Mouse (Mus musculus): ENCODE data around the gene Hspa4. TPM values are rescaled to one million over a fixed set of nuclear protein-coding genes. Genes with fewer than 3 reads are reported as not detected.
"Not testable (repeated sequence)": the region's sequence is repeated elsewhere in the genome, so short reads cannot be mapped to it uniquely, and the experiment has no call there.

Gene Hspa4
- polyA plus RNA-seq, 1 experiment from 2014 or later, result 137 TPM

DNA sequence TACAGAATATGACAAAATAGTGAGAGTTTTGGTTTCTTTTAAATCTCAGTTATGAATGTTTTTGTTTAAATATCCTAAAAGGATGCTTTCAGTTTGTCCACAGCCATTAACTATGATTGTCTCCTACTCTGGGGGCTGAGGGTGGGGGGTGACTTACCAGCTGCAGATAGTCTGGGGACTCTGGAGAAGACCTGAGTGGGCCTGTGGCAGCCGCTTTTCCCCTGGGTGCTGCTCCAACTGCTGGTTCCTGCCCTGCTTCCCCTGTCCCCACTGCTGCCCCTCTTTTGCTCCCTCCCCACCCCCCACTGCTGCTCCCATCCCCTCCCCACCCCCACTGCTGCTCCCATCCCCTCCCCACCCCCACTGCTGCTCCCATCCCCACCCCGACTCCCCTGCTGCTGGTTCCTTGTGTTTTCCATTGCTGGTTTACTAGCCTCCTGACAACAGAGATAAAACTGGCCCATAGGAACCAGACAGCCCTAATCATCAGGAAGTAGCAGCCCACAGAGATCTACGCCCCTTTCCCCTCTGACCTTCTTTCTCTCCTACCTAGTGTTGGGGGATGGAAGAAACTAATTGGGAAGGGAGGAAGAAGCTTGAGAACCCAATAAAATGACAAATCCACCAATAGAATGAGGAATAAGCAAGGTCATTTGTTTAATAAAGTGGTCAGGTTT lies 35.4 kb upstream of the Hspa4 start:
- Histone ChIP-seq H3K4me1 (ENCODE audit: control insufficient read depth, insufficient read depth, low read length) (no peaks in the 10 kb centered on the region), H3K9me3 (ENCODE audit: control insufficient read depth, low read length) (no peaks in the 10 kb centered on the region), H3K27ac (replicated peaks; ENCODE audit: low read depth, low read length) (no peak overlapping the region), H3K4me2 (ENCODE audit: low read depth, severe bottlenecking) (no peak overlapping the region), H3K27me3 (ENCODE audit: control insufficient read depth, insufficient read depth, low read length) (no peaks in the 10 kb centered on the region), H3K36me3 (ENCODE audit: control insufficient read depth, insufficient read depth, low read length) (peaks cover 4% of the 10 kb centered on the region; the same call in 1 of the 2 replicates), H3K4me3 (ENCODE audit: low read depth, low read length) (no peak overlapping the region), H3K9ac (ENCODE audit: low read length) (no peak overlapping the region)
- 35% methylated on average over 3 of the region's 3 CpGs for WGBS
- no peak for ATAC-seq (ENCODE audit: insufficient number of reproducible peaks, low FRiP score, low TSS enrichment, low read depth)
- no peak for DNase-seq (ENCODE audit: low spot score)

DNA sequence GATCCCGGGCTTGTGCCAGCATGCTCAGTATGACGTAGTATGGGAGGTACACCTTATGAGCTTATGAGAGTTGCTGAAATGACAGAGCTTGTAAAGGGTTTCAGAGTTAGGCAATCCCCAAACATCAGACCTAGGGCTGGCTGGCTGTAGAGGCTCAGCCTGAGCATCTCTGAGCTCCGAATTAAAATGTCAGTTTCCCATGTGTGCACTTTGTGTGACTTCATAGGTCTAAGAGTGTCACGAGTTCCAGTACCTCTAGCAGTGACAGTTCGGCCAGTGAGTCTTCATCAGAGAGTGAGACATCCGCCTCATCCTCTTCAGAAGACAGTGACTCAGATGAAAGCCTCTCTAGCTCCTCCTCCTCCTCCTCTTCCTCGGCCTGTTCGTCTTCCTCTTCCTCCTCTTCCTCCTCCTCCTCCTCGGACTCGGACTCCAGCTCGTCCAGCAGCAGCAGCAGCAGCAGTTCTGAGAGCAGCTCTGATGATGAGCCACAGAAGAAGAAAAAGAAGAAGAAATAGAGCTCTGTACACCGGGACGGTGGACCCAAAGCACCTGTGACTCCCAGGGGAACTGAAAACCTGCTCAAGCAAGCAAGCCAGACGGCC lies 31.9 kb upstream of the Hspa4 start:
- Histone ChIP-seq H3K9me3 (ENCODE audit: control insufficient read depth, low read length) (no peaks in the 10 kb centered on the region), H3K36me3 (ENCODE audit: control insufficient read depth, insufficient read depth, low read length) (peaks cover 10% of the 10 kb centered on the region), H3K27ac (replicated peaks; ENCODE audit: low read depth, low read length) (no peak overlapping the region), H3K9ac (ENCODE audit: low read length) (no peak overlapping the region), H3K4me1 (ENCODE audit: control insufficient read depth, insufficient read depth, low read length) (no peaks in the 10 kb centered on the region), H3K4me2 (ENCODE audit: low read depth, severe bottlenecking) (no peak overlapping the region), H3K27me3 (ENCODE audit: control insufficient read depth, insufficient read depth, low read length) (no peaks in the 10 kb centered on the region), H3K4me3 (ENCODE audit: low read depth, low read length) (no peak overlapping the region)
- DNase-seq (ENCODE audit: low spot score), result no peak
- ATAC-seq (ENCODE audit: insufficient number of reproducible peaks, low FRiP score, low TSS enrichment, low read depth), result no peak
- WGBS, result 86% methylated on average over 14 of the region's 14 CpGs

DNA sequence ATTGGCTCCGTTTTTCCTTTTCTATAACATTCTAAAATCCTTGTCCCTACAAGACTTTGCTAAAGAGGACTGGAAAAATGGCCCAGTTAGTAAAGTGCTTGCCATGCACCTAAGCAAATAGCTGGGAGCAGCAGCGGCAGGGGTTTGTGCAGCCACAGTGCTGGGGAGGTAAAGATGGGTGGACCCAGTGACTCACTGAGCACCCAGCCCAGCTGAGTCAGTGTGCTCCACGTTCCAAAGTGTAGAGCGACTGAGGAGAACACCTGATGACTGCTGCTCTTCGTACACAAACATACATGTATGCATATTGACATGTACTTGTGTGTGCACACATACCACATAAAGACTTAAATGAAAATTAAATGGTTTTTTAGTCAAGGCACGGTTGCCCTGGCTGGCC lies 30.9 kb upstream of the Hspa4 start:
- Histone ChIP-seq H3K4me1 (ENCODE audit: control insufficient read depth, insufficient read depth, low read length) (no peaks in the 10 kb centered on the region), H3K27me3 (ENCODE audit: control insufficient read depth, insufficient read depth, low read length) (no peaks in the 10 kb centered on the region), H3K4me2 (ENCODE audit: low read depth, severe bottlenecking) (no peak overlapping the region), H3K36me3 (ENCODE audit: control insufficient read depth, insufficient read depth, low read length) (peaks cover 10% of the 10 kb centered on the region), H3K4me3 (ENCODE audit: low read depth, low read length) (no peak overlapping the region), H3K9ac (ENCODE audit: low read length) (no peak overlapping the region), H3K27ac (replicated peaks; ENCODE audit: low read depth, low read length) (no peak overlapping the region), H3K9me3 (ENCODE audit: control insufficient read depth, low read length) (no peaks in the 10 kb centered on the region)
- ATAC-seq (ENCODE audit: insufficient number of reproducible peaks, low FRiP score, low TSS enrichment, low read depth), result no peak
- 91% methylated on average over 6 of the region's 6 CpGs for WGBS
- DNase-seq (ENCODE audit: low spot score), result no peak

DNA sequence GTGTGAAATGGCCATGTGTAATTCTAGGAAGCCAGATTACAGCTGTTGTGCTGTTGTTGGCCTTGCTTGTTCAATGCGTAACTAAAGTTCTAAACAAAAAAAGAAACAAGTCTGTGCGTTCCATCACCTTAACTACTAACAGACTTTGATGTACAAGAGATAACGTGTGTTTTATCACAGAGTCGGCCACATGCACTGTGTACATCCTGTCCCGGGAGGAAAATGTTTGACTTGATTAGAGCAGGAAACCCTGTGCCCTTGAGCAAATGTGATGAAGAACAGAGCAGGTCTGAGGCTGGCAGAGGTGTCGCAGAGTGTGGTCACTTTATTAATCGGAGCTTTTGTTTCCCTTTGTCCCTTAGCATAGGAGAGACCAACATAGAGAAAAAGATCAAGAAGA lies 30.1 kb upstream of the Hspa4 start:
- Histone ChIP-seq H3K4me3 (ENCODE audit: low read depth, low read length) (no peak overlapping the region), H3K9ac (ENCODE audit: low read length) (no peak overlapping the region), H3K27ac (replicated peaks; ENCODE audit: low read depth, low read length) (no peak overlapping the region), H3K27me3 (ENCODE audit: control insufficient read depth, insufficient read depth, low read length) (no peaks in the 10 kb centered on the region), H3K9me3 (ENCODE audit: control insufficient read depth, low read length) (no peaks in the 10 kb centered on the region), H3K4me2 (ENCODE audit: low read depth, severe bottlenecking) (no peak overlapping the region), H3K36me3 (ENCODE audit: control insufficient read depth, insufficient read depth, low read length) (peaks cover 10% of the 10 kb centered on the region), H3K4me1 (ENCODE audit: control insufficient read depth, insufficient read depth, low read length) (peaks cover 3% of the 10 kb centered on the region; the same call in 1 of the 2 replicates)
- DNase-seq (ENCODE audit: low spot score), result no peak
- ATAC-seq (ENCODE audit: insufficient number of reproducible peaks, low FRiP score, low TSS enrichment, low read depth), result no peak
- WGBS, result 78% methylated on average over 7 of the region's 7 CpGs

DNA sequence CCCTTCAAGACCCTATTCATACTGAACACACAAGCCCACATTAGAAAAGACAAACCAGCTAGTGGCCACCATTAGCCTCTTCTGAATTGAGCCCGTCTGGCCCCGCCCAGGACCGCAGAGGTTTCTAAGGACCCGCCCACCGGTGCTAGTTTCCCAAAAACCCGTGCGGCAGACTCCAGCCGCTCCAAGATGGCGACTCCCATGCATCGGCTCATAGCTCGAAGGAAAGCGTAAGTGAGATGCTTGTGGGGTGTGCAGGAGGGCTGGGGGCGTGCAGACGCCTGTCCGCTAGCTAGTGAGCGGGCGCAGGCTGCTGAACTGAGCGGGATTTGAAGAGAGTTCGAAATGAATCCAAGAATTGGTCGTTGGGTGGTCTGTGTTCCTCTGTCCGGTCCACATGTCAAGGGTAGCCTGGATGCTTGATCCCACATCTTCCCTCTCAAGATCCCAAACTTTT lies 24.3 kb upstream of the Hspa4 start, which contains the start of gene Zcchc10:
Zcchc10 (plus strand) TSS at position 168 of the 457 bp plus-strand sequence.
- Histone ChIP-seq H3K27me3 (ENCODE audit: control insufficient read depth, insufficient read depth, low read length) (no peaks in the 10 kb centered on the region), H3K9me3 (ENCODE audit: control insufficient read depth, low read length) (no peaks in the 10 kb centered on the region), H3K36me3 (ENCODE audit: control insufficient read depth, insufficient read depth, low read length) (peaks cover 6% of the 10 kb centered on the region), H3K4me3 (ENCODE audit: low read depth, low read length) (peak within 1 kb of the TSS; percentile 60), H3K4me1 (ENCODE audit: control insufficient read depth, insufficient read depth, low read length) (peaks cover 6% of the 10 kb centered on the region; the same call in 1 of the 2 replicates), H3K4me2 (ENCODE audit: low read depth, severe bottlenecking) (peak within 1 kb of the TSS; percentile 60), H3K9ac (ENCODE audit: low read length) (peak within 1 kb of the TSS; percentile 68), H3K27ac (replicated peaks; ENCODE audit: low read depth, low read length) (no peak within 1 kb of the TSS)
- DNase-seq (ENCODE audit: low spot score) (peak; percentile 92), ATAC-seq (ENCODE audit: insufficient number of reproducible peaks, low FRiP score, low TSS enrichment, low read depth) (peak; percentile 87)
- WGBS, result under 1% methylated on average over 21 of the region's 21 CpGs

DNA sequence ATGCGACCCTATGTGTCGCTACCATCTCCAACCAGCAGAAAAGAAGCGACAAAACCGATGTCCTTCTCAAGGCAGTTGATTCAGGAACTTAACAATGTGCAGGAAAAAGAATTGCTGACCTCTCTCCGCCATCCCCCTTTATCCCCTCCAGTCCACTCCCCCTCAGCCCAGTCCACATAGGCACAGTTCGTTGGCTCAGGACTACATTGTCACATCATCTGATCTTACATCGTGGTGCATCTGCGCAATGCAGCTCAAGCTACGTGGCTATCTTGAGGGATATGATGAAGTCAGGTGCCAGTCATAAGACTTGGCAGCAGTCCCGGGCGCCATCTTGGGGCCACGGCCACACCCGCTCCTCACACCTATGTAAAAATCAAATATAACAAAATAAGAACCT lies 19.6 kb upstream of the Hspa4 start:
- not testable (repeated sequence) for ATAC-seq (ENCODE audit: insufficient number of reproducible peaks, low FRiP score, low TSS enrichment, low read depth); H3K4me2 ChIP-seq (ENCODE audit: low read depth, severe bottlenecking); H3K4me3 ChIP-seq (ENCODE audit: low read depth, low read length); H3K27ac ChIP-seq (replicated peaks; ENCODE audit: low read depth, low read length); H3K9ac ChIP-seq (ENCODE audit: low read length); H3K27me3 ChIP-seq (ENCODE audit: control insufficient read depth, insufficient read depth, low read length); H3K4me1 ChIP-seq (ENCODE audit: control insufficient read depth, insufficient read depth, low read length); H3K9me3 ChIP-seq (ENCODE audit: control insufficient read depth, low read length); DNase-seq (ENCODE audit: low spot score); H3K36me3 ChIP-seq (ENCODE audit: control insufficient read depth, insufficient read depth, low read length)
- 96% methylated on average over 13 of the region's 13 CpGs for WGBS

DNA sequence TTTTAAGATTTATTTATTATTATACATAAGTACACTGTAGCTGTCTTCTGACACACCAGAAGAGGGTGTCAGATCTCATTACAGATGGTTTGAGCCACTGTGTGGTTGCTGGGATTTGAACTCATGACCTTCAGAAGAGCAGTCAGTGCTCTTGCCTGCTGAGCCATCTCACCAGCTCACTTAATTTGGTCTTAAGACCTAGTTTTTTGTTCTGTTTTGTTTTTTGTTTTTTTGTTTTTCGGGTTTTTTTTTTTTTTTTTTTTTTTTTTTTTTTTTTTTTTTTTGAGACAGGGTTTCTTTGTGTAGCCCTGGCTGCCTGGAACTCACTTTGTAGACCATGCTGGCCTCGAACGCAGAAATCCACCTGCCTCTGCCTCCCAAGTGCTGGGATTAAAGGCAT lies 18.3 kb upstream of the Hspa4 start:
- H3K36me3 ChIP-seq (ENCODE audit: control insufficient read depth, insufficient read depth, low read length); H3K4me2 ChIP-seq (ENCODE audit: low read depth, severe bottlenecking); H3K4me1 ChIP-seq (ENCODE audit: control insufficient read depth, insufficient read depth, low read length); DNase-seq (ENCODE audit: low spot score); H3K27ac ChIP-seq (replicated peaks; ENCODE audit: low read depth, low read length); H3K27me3 ChIP-seq (ENCODE audit: control insufficient read depth, insufficient read depth, low read length); H3K9me3 ChIP-seq (ENCODE audit: control insufficient read depth, low read length); ATAC-seq (ENCODE audit: insufficient number of reproducible peaks, low FRiP score, low TSS enrichment, low read depth); H3K4me3 ChIP-seq (ENCODE audit: low read depth, low read length); H3K9ac ChIP-seq (ENCODE audit: low read length): not testable (repeated sequence)
- WGBS, result 89% methylated on average over 3 of the region's 3 CpGs

- no peaks in the 10 kb centered on the region for H3K36me3 ChIP-seq (ENCODE audit: control insufficient read depth, insufficient read depth, low read length)
- ATAC-seq (ENCODE audit: insufficient number of reproducible peaks, low FRiP score, low TSS enrichment, low read depth), result no peak
- H3K4me3 ChIP-seq (ENCODE audit: low read depth, low read length), result no peak overlapping the region
- 60% methylated on average over 7 of the region's 7 CpGs for WGBS
- H3K27me3 ChIP-seq (ENCODE audit: control insufficient read depth, insufficient read depth, low read length), result no peaks in the 10 kb centered on the region
- no peak overlapping the region for H3K9ac ChIP-seq (ENCODE audit: low read length)
- H3K4me1 ChIP-seq (ENCODE audit: control insufficient read depth, insufficient read depth, low read length), result no peaks in the 10 kb centered on the region
- H3K4me2 ChIP-seq (ENCODE audit: low read depth, severe bottlenecking), result no peak overlapping the region
- no peaks in the 10 kb centered on the region for H3K9me3 ChIP-seq (ENCODE audit: control insufficient read depth, low read length)
- DNase-seq (ENCODE audit: low spot score), result peak; percentile 28
- H3K27ac ChIP-seq (replicated peaks; ENCODE audit: low read depth, low read length), result no peak overlapping the region
Observed at GRCm38 (mm10) chr11:53318041-53318440, 17.8 kb upstream of the Hspa4 start.
